ENCODE assay signal across 28 mouse cellular contexts in the genomic region with DNA sequence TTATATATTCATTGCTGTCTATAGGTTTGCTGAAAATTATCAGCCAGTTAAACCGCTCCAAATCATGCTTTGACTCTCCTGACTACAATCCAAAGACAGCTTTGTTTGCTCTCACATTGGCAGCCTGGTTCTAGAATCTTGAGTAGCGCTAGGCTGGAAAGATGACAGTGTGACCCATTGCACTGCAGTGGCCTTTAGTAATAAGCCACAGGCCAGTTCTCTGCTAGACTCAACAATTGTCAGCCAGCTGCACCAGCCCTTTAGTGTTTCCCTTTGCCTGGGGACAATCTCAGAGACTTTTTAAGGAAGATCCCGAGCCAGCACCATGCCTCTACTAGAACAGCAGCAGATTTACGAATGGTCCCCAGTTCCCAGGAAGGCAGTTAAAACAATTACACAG.
"Had no signal": no experiment of that assay in that cellular context is flagged by ENCODE, and none has a peak within 500 bp of the region (broad histone marks: within the 10 kb centered on the region; RNA-seq: fewer than 3 reads in every experiment).

No protein-coding gene starts in this region.

- H3K4me1 ChIP-seq: embryonic facial prominence, embryonic 10.5 days; embryonic facial prominence, embryonic 12.5 days; embryonic facial prominence, embryonic 13.5 days; embryonic facial prominence, embryonic 15.5 days; forebrain, embryonic 10.5 days; forebrain, embryonic 12.5 days; forebrain, embryonic 13.5 days; forebrain, embryonic 15.5 days had no signal

- H3K27me3 ChIP-seq: embryonic facial prominence, embryonic 12.5 days; embryonic facial prominence, embryonic 13.5 days; embryonic facial prominence, embryonic 15.5 days; forebrain, embryonic 12.5 days; forebrain, embryonic 13.5 days; forebrain, embryonic 15.5 days had no signal

- ATAC-seq: forebrain, embryonic 13.5 days; forebrain, embryonic 14.5 days; forebrain, embryonic 15.5 days; forebrain, embryonic 16.5 days; forebrain, postnatal 0 days had no signal

- H3K4me3 ChIP-seq: embryonic facial prominence, embryonic 10.5 days; embryonic facial prominence, embryonic 12.5 days; embryonic facial prominence, embryonic 13.5 days; embryonic facial prominence, embryonic 15.5 days; erythroblast, embryonic 14.5 days; forebrain, embryonic 10.5 days; forebrain, embryonic 12.5 days; forebrain, embryonic 13.5 days; forebrain, embryonic 15.5 days; gastrocnemius, adult 2 months; heart, adult 2 months had no signal

- DNase-seq: cerebellum, adult 2 months; cerebellum, adult 8-10 months; cerebellum, adult 9-10 months; cerebellum, adult 9-11 months; cerebellum, postnatal 10 days; cerebellum, postnatal 14 days; cerebellum, postnatal 25 days; cerebellum, postnatal 36 days; embryo, embryonic 11 days; forebrain, postnatal 0 days; gastrocnemius, adult 2 months; gastrocnemius, postnatal 10 days; gastrocnemius, postnatal 14 days; gastrocnemius, postnatal 25 days; gastrocnemius, postnatal 36 days; heart, adult 18-20 months; heart, adult 2 months had no signal

- H3K9me3 ChIP-seq: embryonic facial prominence, embryonic 12.5 days; embryonic facial prominence, embryonic 13.5 days; embryonic facial prominence, embryonic 15.5 days; forebrain, embryonic 10.5 days; forebrain, embryonic 12.5 days; forebrain, embryonic 13.5 days; forebrain, embryonic 15.5 days had no signal

- H3K9ac ChIP-seq: embryonic facial prominence, embryonic 12.5 days; embryonic facial prominence, embryonic 13.5 days; embryonic facial prominence, embryonic 15.5 days; forebrain, embryonic 12.5 days; forebrain, embryonic 13.5 days; forebrain, embryonic 15.5 days; forebrain, postnatal 0 days had no signal

- H3K4me2 ChIP-seq: embryonic facial prominence, embryonic 12.5 days; embryonic facial prominence, embryonic 13.5 days; embryonic facial prominence, embryonic 15.5 days; forebrain, embryonic 12.5 days; forebrain, embryonic 13.5 days; forebrain, embryonic 15.5 days had no signal

- H3K36me3 ChIP-seq: embryonic facial prominence, embryonic 10.5 days; embryonic facial prominence, embryonic 12.5 days; embryonic facial prominence, embryonic 13.5 days; embryonic facial prominence, embryonic 15.5 days; forebrain, embryonic 10.5 days; forebrain, embryonic 12.5 days; forebrain, embryonic 15.5 days had no signal

- H3K27ac ChIP-seq: embryonic facial prominence, embryonic 15.5 days; forebrain, embryonic 10.5 days; forebrain, embryonic 12.5 days; forebrain, embryonic 13.5 days; forebrain, embryonic 15.5 days; gastrocnemius, adult 2 months; heart, adult 2 months had no signal
